Mouse (Mus musculus) liver, adult 2 months (tissue): ENCODE results near the gene Dhrs7b. TPM values are rescaled to one million over a fixed set of nuclear protein-coding genes. Genes with fewer than 3 reads are reported as not detected.

Experiments
- DNase-seq: peaks from one replicate; pipeline ENCODE4 v3.0.0-alpha.2; 2011; ENCODE audit warnings: low read depth, low spot score; ENCODE audit errors: extremely low read depth
- H3K27ac ChIP-seq: fragments of 200-500 bp; replicated peaks from 2 replicates; pipeline ENCODE4 v1.5.1; 2012; ENCODE audit warnings: low read depth, mild to moderate bottlenecking, control low read depth, inconsistent platforms, low read length; ENCODE audit not compliant: insufficient read depth
- H3K27me3 ChIP-seq: fragments of 200-500 bp; 2 replicates; pipeline ENCODE4 v1.6.1; 2012; ENCODE audit warnings: mild to moderate bottlenecking, moderate library complexity, low read length, inconsistent platforms; ENCODE audit not compliant: control insufficient read depth, insufficient read depth
- H3K36me3 ChIP-seq: fragments of 200-500 bp; 2 replicates; pipeline ENCODE4 v1.6.1; 2012; ENCODE audit warnings: low read length, inconsistent platforms; ENCODE audit not compliant: control insufficient read depth, insufficient read depth
- H3K4me1 ChIP-seq: fragments of 200-500 bp; 2 replicates; pipeline ENCODE4 v1.6.1; 2011; ENCODE audit warnings: low read length; ENCODE audit not compliant: control insufficient read depth, insufficient read depth
- H3K4me3 ChIP-seq: fragments of 200-500 bp; 2 replicates; pipeline ENCODE4 v1.5.1; 2011; ENCODE audit warnings: low read depth, mild to moderate bottlenecking, control low read depth, low read length, moderate library complexity; ENCODE audit not compliant: insufficient read depth
- H3K79me2 ChIP-seq: fragments of 200-500 bp; 2 replicates; pipeline ENCODE4 v1.6.1; 2012; ENCODE audit warnings: inconsistent platforms, mild to moderate bottlenecking, low read length, moderate library complexity; ENCODE audit not compliant: control insufficient read depth, insufficient read depth
- H3K9ac ChIP-seq: fragments of 200-500 bp; 2 replicates; pipeline ENCODE4 v1.6.1; 2012; ENCODE audit warnings: low read depth, mild to moderate bottlenecking, control low read depth, inconsistent platforms, low read length
- CTCF ChIP-seq: fragments of 200-500 bp; IDR thresholded peaks from 2 replicates; pipeline ENCODE4 v1.5.1; 2011; ENCODE audit warnings: low read depth, low read length, control low read depth
- POLR2A ChIP-seq: fragments of 200-500 bp; IDR thresholded peaks from 2 replicates; pipeline ENCODE4 v1.6.1; 2011; ENCODE audit warnings: low read length, control low read depth; ENCODE audit not compliant: insufficient read depth; ENCODE audit errors: extremely low read depth
- WGBS: fragments of 180-500 bp; shearing (Covaris S2); methylation state at CpG from one replicate; pipeline ENCODE4 v1.1.7; 2018; 5-methylcytosine and 5-hydroxymethylcytosine counted together
- polyA plus RNA-seq: library from polyadenylated mRNA; depleted of rRNA; stranded (reverse); fragments of >200 nt; gene quantifications from 2 replicates; pipeline ENCODE4 v1.2.3, GENCODE M21; 2012
- total RNA-seq: library from RNA; depleted of rRNA; stranded (reverse); fragments of >200 nt; gene quantifications from 2 replicates; pipeline ENCODE4 v1.2.3, GENCODE M21; 2014

Dhrs7b gene
- total and polyA plus RNA-seq, 2 experiments, result 15.0 to 28.8 TPM

GRCm38 (mm10) chr11:60816398-60816797 lies 14.0 kb upstream of the Dhrs7b start:
- H3K36me3 ChIP-seq, result no peaks in the 10 kb centered on the region
- no peak overlapping the region for H3K4me3 ChIP-seq
- WGBS, result 28% methylated on average over 5 of the region's 5 CpGs
- DNase-seq, result peak; percentile 93
- peaks cover 7% of the 10 kb centered on the region for H3K4me1 ChIP-seq
- no peak overlapping the region; the same call in 1 of the 2 replicates for H3K9ac ChIP-seq
- no peaks in the 10 kb centered on the region for H3K79me2 ChIP-seq
- TF ChIP-seq CTCF, result no peak
- no peak for TF ChIP-seq POLR2A
- peak overlapping the region; percentile 58 for H3K27ac ChIP-seq
- H3K27me3 ChIP-seq, result no peaks in the 10 kb centered on the region

GRCm38 (mm10) chr11:60823771-60824170 lies 6.7 kb upstream of the Dhrs7b start:
- H3K27ac ChIP-seq, result peak overlapping the region; percentile 6
- DNase-seq, result peak; percentile 90
- peaks cover 8% of the 10 kb centered on the region for H3K4me1 ChIP-seq
- no peaks in the 10 kb centered on the region for H3K36me3 ChIP-seq
- no peak overlapping the region for H3K4me3 ChIP-seq
- no peak overlapping the region for H3K9ac ChIP-seq
- no peaks in the 10 kb centered on the region for H3K27me3 ChIP-seq
- TF ChIP-seq CTCF, result no peak
- TF ChIP-seq POLR2A, result no peak
- WGBS, result 27% methylated on average over 2 of the region's 2 CpGs
- no peaks in the 10 kb centered on the region for H3K79me2 ChIP-seq

GRCm38 (mm10) chr11:60825191-60825590 lies 5.2 kb upstream of the Dhrs7b start:
- peak; percentile 99 for DNase-seq
- Histone ChIP-seq H3K27me3 (no peaks in the 10 kb centered on the region), H3K27ac (peak overlapping the region; percentile 91), H3K36me3 (no peaks in the 10 kb centered on the region), H3K9ac (peak overlapping the region; percentile 66), H3K4me1 (peaks cover 10% of the 10 kb centered on the region), H3K4me3 (no peak overlapping the region; the same call in 1 of the 2 replicates), H3K79me2 (no peaks in the 10 kb centered on the region)
- TF ChIP-seq POLR2A, result no peak
- TF ChIP-seq CTCF, result no peak
- WGBS, result 31% methylated on average over 3 of the region's 3 CpGs

GRCm38 (mm10) chr11:60826700-60827099 lies 3.7 kb upstream of the Dhrs7b start:
- WGBS, result 70% methylated on average over 1 of the region's 1 CpGs

GRCm38 (mm10) chr11:60827241-60827945 lies 3.0 kb upstream of the Dhrs7b start:
- H3K27me3 ChIP-seq, result no peaks in the 10 kb centered on the region
- H3K79me2 ChIP-seq, result no peaks in the 10 kb centered on the region
- peak; percentile 86 for DNase-seq
- H3K4me3 ChIP-seq, result no peak overlapping the region
- H3K27ac ChIP-seq, result peak overlapping the region; percentile 6; the same call in 1 of the 2 replicates
- 63% methylated on average over 4 of the region's 4 CpGs for WGBS
- TF ChIP-seq CTCF, result no peak
- TF ChIP-seq POLR2A, result no peak
- H3K4me1 ChIP-seq, result peaks cover 10% of the 10 kb centered on the region
- no peaks in the 10 kb centered on the region for H3K36me3 ChIP-seq
- H3K9ac ChIP-seq, result no peak overlapping the region

More at GRCm38 (mm10) chr11:60826700-60827099, 3.7 kb upstream of the Dhrs7b start:
- no peak for DNase-seq
- no peaks in the 10 kb centered on the region for H3K79me2 ChIP-seq
- no peaks in the 10 kb centered on the region for H3K27me3 ChIP-seq
- no peak overlapping the region for H3K9ac ChIP-seq
- TF ChIP-seq CTCF, result no peak
- TF ChIP-seq POLR2A, result no peak
- H3K36me3 ChIP-seq, result no peaks in the 10 kb centered on the region
- H3K4me3 ChIP-seq, result no peak overlapping the region
- peaks cover 10% of the 10 kb centered on the region for H3K4me1 ChIP-seq
- no peak overlapping the region for H3K27ac ChIP-seq

- 23% methylated on average over 2 of the region's 2 CpGs for WGBS
- Histone ChIP-seq H3K4me1 (peaks cover 10% of the 10 kb centered on the region), H3K4me3 (no peak overlapping the region), H3K27ac (no peak overlapping the region), H3K79me2 (no peaks in the 10 kb centered on the region), H3K27me3 (no peaks in the 10 kb centered on the region), H3K36me3 (no peaks in the 10 kb centered on the region), H3K9ac (no peak overlapping the region)
- TF ChIP-seq CTCF (peak; percentile 46; the same call in 1 of the 2 replicates), POLR2A (no peak)
- peak; percentile 79 for DNase-seq
These were observed 1.5 kb upstream of the Dhrs7b start for GRCm38 (mm10) chr11:60828903-60829302.
